Mouse (Mus musculus): ENCODE data around the gene Trim63. TPM values are rescaled to one million over a fixed set of nuclear protein-coding genes. Genes with fewer than 3 reads are reported as not detected.

Trim63 gene
- polyA plus RNA-seq, 1 experiment: 7.4 TPM

- TF ChIP-seq POLR2A (IDR thresholded peaks at IDR 0.05; ENCODE audit: low read depth, low read length) (no peak), CTCF (conservative IDR thresholded peaks at IDR 0.05; ENCODE audit: insufficient read depth, insufficient read length, low read depth, low read length) (peak; percentile 84)
- peaks cover 29% of the 10 kb centered on the region for H3K4me1 ChIP-seq (ENCODE audit: control insufficient read depth, insufficient read depth, low read length)
- H3K4me3 ChIP-seq (ENCODE audit: insufficient read depth, low read depth, low read length): no peak overlapping the region
- 12% methylated on average over 22 of the region's 22 CpGs for WGBS
- DNase-seq: peak; percentile 90
- peak overlapping the region; percentile 62 for H3K27ac ChIP-seq (ENCODE audit: insufficient read depth, low read depth, low read length)
- no peaks in the 10 kb centered on the region for H3K27me3 ChIP-seq (replicated peaks; ENCODE audit: control insufficient read depth, insufficient read depth, low read length)
- H3K36me3 ChIP-seq (ENCODE audit: control insufficient read depth, insufficient read depth, low read length): no peaks in the 10 kb centered on the region
These were observed 41.9 kb downstream of the Trim63 start for GRCm38 (mm10) chr4:134356591-134357460.

- Histone ChIP-seq H3K36me3 (ENCODE audit: control insufficient read depth, insufficient read depth, low read length) (no peaks in the 10 kb centered on the region), H3K4me3 (ENCODE audit: insufficient read depth, low read depth, low read length) (no peak overlapping the region), H3K27me3 (replicated peaks; ENCODE audit: control insufficient read depth, insufficient read depth, low read length) (no peaks in the 10 kb centered on the region), H3K27ac (ENCODE audit: insufficient read depth, low read depth, low read length) (peak overlapping the region; percentile 54; the same call in 1 of the 2 replicates), H3K4me1 (ENCODE audit: control insufficient read depth, insufficient read depth, low read length) (peaks cover 29% of the 10 kb centered on the region)
- TF ChIP-seq POLR2A (IDR thresholded peaks at IDR 0.05; ENCODE audit: low read depth, low read length) (no peak), CTCF (conservative IDR thresholded peaks at IDR 0.05; ENCODE audit: insufficient read depth, insufficient read length, low read depth, low read length) (no peak)
- WGBS: 31% methylated on average over 17 of the region's 17 CpGs
- DNase-seq: peak; percentile 71
These were observed 42.5 kb downstream of the Trim63 start for GRCm38 (mm10) chr4:134357461-134357771.

- WGBS: 90% methylated on average over 6 of the region's 6 CpGs
- no peak for TF ChIP-seq CTCF (conservative IDR thresholded peaks at IDR 0.05; ENCODE audit: insufficient read depth, insufficient read length, low read depth, low read length)
- TF ChIP-seq POLR2A (IDR thresholded peaks at IDR 0.05; ENCODE audit: low read depth, low read length): no peak
- Histone ChIP-seq H3K4me1 (ENCODE audit: control insufficient read depth, insufficient read depth, low read length) (peaks cover 25% of the 10 kb centered on the region), H3K27ac (ENCODE audit: insufficient read depth, low read depth, low read length) (no peak overlapping the region), H3K27me3 (replicated peaks; ENCODE audit: control insufficient read depth, insufficient read depth, low read length) (no peaks in the 10 kb centered on the region), H3K4me3 (ENCODE audit: insufficient read depth, low read depth, low read length) (no peak overlapping the region), H3K36me3 (ENCODE audit: control insufficient read depth, insufficient read depth, low read length) (no peaks in the 10 kb centered on the region)
- no peak for DNase-seq
These were observed 44.7 kb downstream of the Trim63 start for GRCm38 (mm10) chr4:134359649-134360048.

- Histone ChIP-seq H3K27ac (ENCODE audit: insufficient read depth, low read depth, low read length) (no peak overlapping the region), H3K27me3 (replicated peaks; ENCODE audit: control insufficient read depth, insufficient read depth, low read length) (no peaks in the 10 kb centered on the region), H3K36me3 (ENCODE audit: control insufficient read depth, insufficient read depth, low read length) (no peaks in the 10 kb centered on the region), H3K4me1 (ENCODE audit: control insufficient read depth, insufficient read depth, low read length) (peaks cover 16% of the 10 kb centered on the region), H3K4me3 (ENCODE audit: insufficient read depth, low read depth, low read length) (no peak overlapping the region)
- TF ChIP-seq CTCF (conservative IDR thresholded peaks at IDR 0.05; ENCODE audit: insufficient read depth, insufficient read length, low read depth, low read length) (no peak), POLR2A (IDR thresholded peaks at IDR 0.05; ENCODE audit: low read depth, low read length) (no peak)
- DNase-seq: no peak
- WGBS: 30% methylated on average over 5 of the region's 5 CpGs
These were observed 46.3 kb downstream of the Trim63 start for GRCm38 (mm10) chr4:134361215-134361614.

GRCm38 (mm10) chr4:134362124-134362523 is 47.2 kb downstream of the Trim63 start:
- no peak for DNase-seq
- WGBS: 70% methylated on average over 9 of the region's 9 CpGs
- H3K27ac ChIP-seq (ENCODE audit: insufficient read depth, low read depth, low read length): no peak overlapping the region
- H3K27me3 ChIP-seq (replicated peaks; ENCODE audit: control insufficient read depth, insufficient read depth, low read length): no peaks in the 10 kb centered on the region
- no peaks in the 10 kb centered on the region for H3K36me3 ChIP-seq (ENCODE audit: control insufficient read depth, insufficient read depth, low read length)
- no peak overlapping the region for H3K4me3 ChIP-seq (ENCODE audit: insufficient read depth, low read depth, low read length)
- peaks cover 8% of the 10 kb centered on the region; the same call in 1 of the 2 replicates for H3K4me1 ChIP-seq (ENCODE audit: control insufficient read depth, insufficient read depth, low read length)
- TF ChIP-seq CTCF (conservative IDR thresholded peaks at IDR 0.05; ENCODE audit: insufficient read depth, insufficient read length, low read depth, low read length): no peak
- no peak for TF ChIP-seq POLR2A (IDR thresholded peaks at IDR 0.05; ENCODE audit: low read depth, low read length)

GRCm38 (mm10) chr4:134362586-134362985 is 47.7 kb downstream of the Trim63 start:
- Histone ChIP-seq H3K27ac (ENCODE audit: insufficient read depth, low read depth, low read length) (no peak overlapping the region), H3K4me1 (ENCODE audit: control insufficient read depth, insufficient read depth, low read length) (peaks cover 4% of the 10 kb centered on the region; the same call in 1 of the 2 replicates), H3K27me3 (replicated peaks; ENCODE audit: control insufficient read depth, insufficient read depth, low read length) (no peaks in the 10 kb centered on the region), H3K36me3 (ENCODE audit: control insufficient read depth, insufficient read depth, low read length) (no peaks in the 10 kb centered on the region), H3K4me3 (ENCODE audit: insufficient read depth, low read depth, low read length) (no peak overlapping the region)
- TF ChIP-seq POLR2A (IDR thresholded peaks at IDR 0.05; ENCODE audit: low read depth, low read length): no peak
- no peak for TF ChIP-seq CTCF (conservative IDR thresholded peaks at IDR 0.05; ENCODE audit: insufficient read depth, insufficient read length, low read depth, low read length)
- peak; percentile 69 for DNase-seq
- 36% methylated on average over 9 of the region's 9 CpGs for WGBS

GRCm38 (mm10) chr4:134365280-134365679 is 50.4 kb downstream of the Trim63 start:
- no peak overlapping the region for H3K4me3 ChIP-seq (ENCODE audit: insufficient read depth, low read depth, low read length)

More at GRCm38 (mm10) chr4:134365280-134365679, 50.4 kb downstream of the Trim63 start:
- no peaks in the 10 kb centered on the region for H3K4me1 ChIP-seq (ENCODE audit: control insufficient read depth, insufficient read depth, low read length)
- no peak overlapping the region for H3K27ac ChIP-seq (ENCODE audit: insufficient read depth, low read depth, low read length)
- no peaks in the 10 kb centered on the region for H3K27me3 ChIP-seq (replicated peaks; ENCODE audit: control insufficient read depth, insufficient read depth, low read length)
- 50% methylated on average over 5 of the region's 5 CpGs for WGBS
- DNase-seq: no peak
- H3K36me3 ChIP-seq (ENCODE audit: control insufficient read depth, insufficient read depth, low read length): no peaks in the 10 kb centered on the region
- TF ChIP-seq CTCF (conservative IDR thresholded peaks at IDR 0.05; ENCODE audit: insufficient read depth, insufficient read length, low read depth, low read length) (no peak), POLR2A (IDR thresholded peaks at IDR 0.05; ENCODE audit: low read depth, low read length) (no peak)

All from kidney, adult 2 months (tissue).